Mouse (Mus musculus): ENCODE measurements at regions not wholly inside any gene's neighbourhood (a gene's known extent, or its start where the extent isn't known, plus 50 kb on each side); places are given as distances from the start of the nearest gene placed in this dataset.

- no peak for DNase-seq (ENCODE audit: low spot score in 2 of 2)
Observed at GRCm38 (mm10) chr10:42068497-42068896, 50.3 kb upstream of the Armc2 start.
